Comparison of ENCODE assay signal across 22 mouse cellular contexts in genomic region chr5:124751656-124752055, GRCm38 (mm10). TPM values are rescaled to one million over a fixed set of nuclear protein-coding genes. Genes with fewer than 3 reads are reported as not detected.
DNase-seq lines count a peak whose midpoint lies in the region; ATAC-seq and TF ChIP-seq lines count a peak whose summit lies in the region.
"Had no signal": no experiment of that assay in that cellular context is flagged by ENCODE, and none has a peak within 500 bp of the region (broad histone marks: within the 10 kb centered on the region; RNA-seq: fewer than 3 reads in every experiment).

No protein-coding gene starts in this region.

- intact Hi-C loops in left cerebral cortex, postnatal 10 days (cut with DNase I), result no loop called here

- no peak overlapping the region for H3K4me3 ChIP-seq in lung, embryonic 14.5 days (ENCODE audit: low read depth, low read length)
- H3K4me3 ChIP-seq: forebrain, embryonic 10.5 days; forebrain, embryonic 13.5 days; hindbrain, embryonic 12.5 days; hindbrain, embryonic 15.5 days had no signal

- ATAC-seq in lung, embryonic 14.5 days (ENCODE audit: insufficient read depth), result 0 out of 2 replicates have a peak, but pooled peaks have one; percentile 54
- ATAC-seq: activated CD4-positive, CD25-positive, alpha-beta regulatory T cell, adult 4 months; forebrain, embryonic 13.5 days; forebrain, embryonic 16.5 days had no signal

- WGBS in lung, embryonic 14.5 days, result 70% methylated on average over 9 of the region's 9 CpGs

- H3K9me3 ChIP-seq in lung, embryonic 14.5 days (ENCODE audit: low read depth, low read length), result no peaks in the 10 kb centered on the region
- H3K9me3 ChIP-seq: forebrain, embryonic 10.5 days; forebrain, embryonic 13.5 days; hindbrain, embryonic 12.5 days; hindbrain, embryonic 15.5 days had no signal

- H3K27me3 ChIP-seq in lung, embryonic 14.5 days (ENCODE audit: insufficient read depth, low read length), result no peaks in the 10 kb centered on the region
- H3K27me3 ChIP-seq: forebrain, embryonic 13.5 days; hindbrain, embryonic 12.5 days; hindbrain, embryonic 15.5 days had no signal

- no peak overlapping the region for H3K9ac ChIP-seq in lung, embryonic 14.5 days
- H3K9ac ChIP-seq: forebrain, embryonic 13.5 days; hindbrain, embryonic 12.5 days; hindbrain, embryonic 15.5 days had no signal

- no peaks in the 10 kb centered on the region for H3K4me1 ChIP-seq in lung, embryonic 14.5 days (ENCODE audit: insufficient read depth)
- H3K4me1 ChIP-seq: forebrain, embryonic 10.5 days; forebrain, embryonic 13.5 days; hindbrain, embryonic 12.5 days; hindbrain, embryonic 15.5 days had no signal

- DNase-seq in lung, embryonic 14.5 days, result peak; percentile 36
- DNase-seq in lung, postnatal 10 days, result no peak
- peak; percentile 63 to 66 for DNase-seq in adrenal gland, adult (ENCODE audit: inconsistent age in 2 of 2, low spot score in 1 of 2)
- DNase-seq in adrenal gland, postnatal 10 days, result peak; percentile 67
- DNase-seq in adrenal gland, postnatal 36 days, result peak; percentile 50 to 62
- no peak for DNase-seq in left cerebral cortex, postnatal 10 days (ENCODE audit: extremely low spot score in 1 of 2, low spot score in 2 of 2)
- DNase-seq in c-Kit-positive CD71-positive TER-119-positive erythroid progenitor cells, embryonic 14.5 days (ENCODE audit: low spot score), result no peak
- no peak for DNase-seq in layer of hippocampus, adult 11-12 months (ENCODE audit: low spot score)
- DNase-seq: cerebellum, adult 11-12 months; cerebellum, adult 9-10 months; cerebellum, postnatal 14 days; gastrocnemius, postnatal 10 days; gastrocnemius, postnatal 36 days; heart, adult 11 months had no signal

- H3K36me3 ChIP-seq in lung, embryonic 14.5 days (ENCODE audit: insufficient read depth), result no peaks in the 10 kb centered on the region
- H3K36me3 ChIP-seq: forebrain, embryonic 10.5 days; hindbrain, embryonic 12.5 days; hindbrain, embryonic 15.5 days had no signal

- no peak overlapping the region for H3K27ac ChIP-seq in lung, embryonic 14.5 days (ENCODE audit: low read depth)
- H3K27ac ChIP-seq: forebrain, embryonic 10.5 days; forebrain, embryonic 13.5 days; hindbrain, embryonic 12.5 days; hindbrain, embryonic 15.5 days had no signal

- TF ChIP-seq CTCF in lung, embryonic 14.5 days (IDR thresholded peaks at IDR 0.05; ENCODE audit: low read depth), result no peak

- no peak overlapping the region for H3K4me2 ChIP-seq in lung, embryonic 14.5 days
- H3K4me2 ChIP-seq: forebrain, embryonic 13.5 days; heart, embryonic 11.5 days; hindbrain, embryonic 12.5 days; hindbrain, embryonic 15.5 days had no signal

RNA-seq across cellular contexts. Expression of gene Dnah10, which starts 26.8 kb away (rescaled TPM):
- polyA plus RNA-seq in lung, embryonic 14.5 days (2014; fragmentation: Nextera tagmentation; extraction: Ambion mirVana), result 0.05 and 0.07 TPM in 2 replicates
- 1 to 10 TPM in 1 of 2 experiments, under 1 TPM in 1; 0.33 to 1.2 TPM for total RNA-seq in adrenal gland, postnatal 10 days (2021)
- 1 to 10 TPM in 1 of 2 experiments, under 1 TPM in 1; 0.69 to 2.8 TPM for total RNA-seq in adrenal gland, postnatal 36 days (2021)
- total RNA-seq in left cerebral cortex, postnatal 10 days (2021), result under 1 TPM; 0.75 to 0.90 TPM
- total RNA-seq: hematopoietic stem cell, adult 5-6 weeks had no signal
- polyA plus RNA-seq: activated CD4-positive, CD25-positive, alpha-beta regulatory T cell, adult 4 months; forebrain, embryonic 10.5 days had no signal

Comparison
In these comparisons a context has a peak if more than half of its experiments do, and no peak if none do; other contexts are left out.
1. DNase-seq: peak in lung, embryonic 14.5 days (single experiment), adrenal gland, adult (2 of 2), adrenal gland, postnatal 10 days (single experiment) and adrenal gland, postnatal 36 days (2 of 2); none in lung, postnatal 10 days (single experiment), left cerebral cortex, postnatal 10 days (0 of 2), c-Kit-positive CD71-positive TER-119-positive erythroid progenitor cells, embryonic 14.5 days (single experiment) and layer of hippocampus, adult 11-12 months (single experiment).